Mouse (Mus musculus) erythroid progenitor cell, adult 5-6 weeks (primary cell): ENCODE results near the gene Gm21761. TPM values are rescaled to one million over a fixed set of nuclear protein-coding genes. Genes with fewer than 3 reads are reported as not detected.

Source experiments
- total RNA-seq, 2 experiments: library from RNA; stranded (forward) in 1 of 2; stranded (reverse) in 1 of 2; fragments of 150-400 nt in 1 of 2; fragments of 186-747, 209-891 nt in 1 of 2; gene quantifications; 2 replicates each; pipeline versions ENCODE4 v1.2.3 to v1.2.4; 2015 to 2017; ENCODE audit warnings: low replicate concordance in 2 of 2

Gm21761 gene
- total RNA-seq, 2 experiments from 2014 or later = not detected

Other genes with a start within 250 kb of the Gm21761 start
- gene Hmgcs1, start 238.9 kb downstream of the Gm21761 start, total RNA-seq (2015; ENCODE audit: low replicate concordance) = 5.9 and 6.1 TPM in 2 replicates
- gene Hmgcs1, start 238.9 kb downstream of the Gm21761 start, total RNA-seq (2017; ENCODE audit: low replicate concordance) = 7.0 and 9.0 TPM in 2 replicates
- gene Nim1k, start 173.4 kb downstream of the Gm21761 start, total RNA-seq (2015; ENCODE audit: low replicate concordance) = 1.4 TPM in 1 of 2 replicates, not detected in the other
- gene Nim1k, start 173.4 kb downstream of the Gm21761 start, total RNA-seq (2017; ENCODE audit: low replicate concordance) = 0.45 TPM in 1 of 2 replicates, not detected in the other
- gene Zfp131, start 138.4 kb downstream of the Gm21761 start, total RNA-seq (2015; ENCODE audit: low replicate concordance) = 27.8 and 49.9 TPM in 2 replicates
- gene Zfp131, start 138.4 kb downstream of the Gm21761 start, total RNA-seq (2017; ENCODE audit: low replicate concordance) = 38.9 and 41.3 TPM in 2 replicates
- not detected in 2 replicates for gene AF067063, start 99.1 kb downstream of the Gm21761 start, total RNA-seq (2015; ENCODE audit: low replicate concordance)
- not detected in 2 replicates for gene AF067063, start 99.1 kb downstream of the Gm21761 start, total RNA-seq (2017; ENCODE audit: low replicate concordance)
- not detected in 2 replicates for gene D13Ertd608e, start 93.3 kb downstream of the Gm21761 start, total RNA-seq (2015; ENCODE audit: low replicate concordance)
- gene D13Ertd608e, start 93.3 kb downstream of the Gm21761 start, total RNA-seq (2017; ENCODE audit: low replicate concordance) = not detected in 2 replicates
- not detected in 2 replicates for gene Tcstv1, start 34.5 kb downstream of the Gm21761 start, total RNA-seq (2015; ENCODE audit: low replicate concordance)
- gene Tcstv1, start 34.5 kb downstream of the Gm21761 start, total RNA-seq (2017; ENCODE audit: low replicate concordance) = not detected in 2 replicates
- gene B020031M17Rik, start 21.5 kb upstream of the Gm21761 start, total RNA-seq (2015; ENCODE audit: low replicate concordance) = not detected in 2 replicates
- gene B020031M17Rik, start 21.5 kb upstream of the Gm21761 start, total RNA-seq (2017; ENCODE audit: low replicate concordance) = not detected in 2 replicates
- not detected in 2 replicates for gene Gm36079, start 97.7 kb upstream of the Gm21761 start, total RNA-seq (2015; ENCODE audit: low replicate concordance)
- not detected in 2 replicates for gene Gm36079, start 97.7 kb upstream of the Gm21761 start, total RNA-seq (2017; ENCODE audit: low replicate concordance)
- 33.5 and 35.0 TPM in 2 replicates for gene Gm21188, start 122.9 kb upstream of the Gm21761 start, total RNA-seq (2015; ENCODE audit: low replicate concordance)
- gene Gm21188, start 122.9 kb upstream of the Gm21761 start, total RNA-seq (2017; ENCODE audit: low replicate concordance) = 10.9 and 11.7 TPM in 2 replicates
- not detected in 2 replicates for gene Gm20767, start 211.0 kb upstream of the Gm21761 start, total RNA-seq (2015; ENCODE audit: low replicate concordance)
- gene Gm20767, start 211.0 kb upstream of the Gm21761 start, total RNA-seq (2017; ENCODE audit: low replicate concordance) = not detected in 2 replicates
- not detected in 2 replicates for gene Gm21818, start 243.2 kb upstream of the Gm21761 start, total RNA-seq (2015; ENCODE audit: low replicate concordance)
- not detected in 2 replicates for gene Gm21818, start 243.2 kb upstream of the Gm21761 start, total RNA-seq (2017; ENCODE audit: low replicate concordance)